Mouse (Mus musculus) CH12.LX (cell line): ENCODE measurements around the gene Scly. TPM values are rescaled to one million over a fixed set of nuclear protein-coding genes. Genes with fewer than 3 reads are reported as not detected.

Experiments
- DNase-seq: peaks from one replicate; pipeline ENCODE4 v3.0.0-alpha.2; 2013; ENCODE audit errors: extremely low read depth
- H3K27ac ChIP-seq: 2 replicates; pipeline ENCODE4 v1.5.1; 2012; ENCODE audit warnings: low read depth, mild to moderate bottlenecking, control low read depth, moderate library complexity; ENCODE audit not compliant: insufficient read depth
- H3K27me3 ChIP-seq: replicated peaks from 2 replicates; pipeline ENCODE3; 2012; ENCODE audit warnings: inconsistent platforms
- H3K36me3 ChIP-seq, 2 experiments: replicated peaks in 1 of 2; 2 replicates each; pipeline versions ENCODE3 to v1.6.1; 2012; ENCODE audit warnings: inconsistent platforms in 1 of 2, low read length in 1 of 2, mild to moderate bottlenecking in 1 of 2, mixed read lengths in 1 of 2, moderate library complexity in 1 of 2; ENCODE audit not compliant: control insufficient read depth in 1 of 2, insufficient read depth in 1 of 2
- H3K4me1 ChIP-seq, 2 experiments: 2 replicates each; pipeline ENCODE4 v1.6.1; 2012; ENCODE audit warnings: inconsistent platforms in 1 of 2, moderate library complexity in 1 of 2; ENCODE audit not compliant: insufficient read depth in 2 of 2, control insufficient read depth in 1 of 2
- H3K4me2 ChIP-seq: 2 replicates; pipeline ENCODE4 v1.6.1; 2012; ENCODE audit warnings: low read depth, mild to moderate bottlenecking, control low read depth; ENCODE audit not compliant: poor library complexity, insufficient read depth, severe bottlenecking
- H3K4me3 ChIP-seq, 3 experiments: fragments of 150-350 bp in 1 of 3; sonication (generic) in 1 of 3; replicated peaks in 1 of 3; 2 replicates each; pipeline versions ENCODE3 to v1.5.1; 2011 to 2012; ENCODE audit warnings: low read depth in 2 of 3, low read length in 2 of 3, mild to moderate bottlenecking in 2 of 3, moderate library complexity in 2 of 3, control low read depth in 1 of 3, improper control_type of control experiment in 1 of 3, inconsistent platforms in 1 of 3, mixed read lengths in 1 of 3; ENCODE audit not compliant: poor library complexity in 1 of 3
- H3K79me2 ChIP-seq: replicated peaks from 2 replicates; pipeline ENCODE4 v1.6.1; 2012; ENCODE audit warnings: mild to moderate bottlenecking, moderate library complexity; ENCODE audit not compliant: control insufficient read depth, poor library complexity, insufficient read depth, severe bottlenecking; ENCODE audit errors: extremely low read depth
- H3K9ac ChIP-seq: 2 replicates; pipeline ENCODE4 v1.6.1; 2012; ENCODE audit warnings: low read depth, mild to moderate bottlenecking, control low read depth, moderate library complexity; ENCODE audit not compliant: insufficient read depth
- H3K9me3 ChIP-seq: replicated peaks from 2 replicates; pipeline ENCODE3; 2012; ENCODE audit warnings: low read length, inconsistent platforms, mixed read lengths
- BHLHE40 ChIP-seq: IDR thresholded peaks from 2 replicates; pipeline ENCODE4 v1.6.1; 2011; ENCODE audit warnings: mild to moderate bottlenecking, low read depth, low read length, improper control_type of control experiment
- ELF1 ChIP-seq: IDR thresholded peaks from 2 replicates; pipeline ENCODE4 v1.6.1; 2014; ENCODE audit warnings: low read depth, mild to moderate bottlenecking, inconsistent platforms, low read length, improper control_type of control experiment
- HCFC1 ChIP-seq: IDR thresholded peaks from 2 replicates; pipeline ENCODE4 v1.6.1; 2012; ENCODE audit warnings: low read depth, mild to moderate bottlenecking, inconsistent platforms, low read length, improper control_type of control experiment
- KAT2A ChIP-seq: IDR thresholded peaks from 2 replicates; pipeline ENCODE4 v1.6.1; 2012; ENCODE audit warnings: low read length, improper control_type of control experiment, inconsistent platforms; ENCODE audit not compliant: insufficient replicate concordance
- MAFK ChIP-seq: IDR thresholded peaks from 2 replicates; pipeline ENCODE4 v1.6.1; 2011; ENCODE audit warnings: low read length, improper control_type of control experiment; ENCODE audit not compliant: insufficient replicate concordance
- MAX ChIP-seq: IDR thresholded peaks from 2 replicates; pipeline ENCODE4 v1.6.1; 2011; ENCODE audit warnings: low read length, improper control_type of control experiment
- MXI1 ChIP-seq: IDR thresholded peaks from 2 replicates; pipeline ENCODE4 v1.6.1; 2011; ENCODE audit warnings: mild to moderate bottlenecking, low read depth, low read length, improper control_type of control experiment
- MYC ChIP-seq: IDR thresholded peaks from 2 replicates; pipeline ENCODE4 v1.6.1; 2011; ENCODE audit warnings: low read depth, mild to moderate bottlenecking, improper control_type of control experiment, low read length
- NELFE ChIP-seq: IDR thresholded peaks from 2 replicates; pipeline ENCODE4 v1.6.1; 2011; ENCODE audit warnings: low read depth, low read length, improper control_type of control experiment
- POLR2A ChIP-seq: IDR thresholded peaks from 2 replicates; pipeline ENCODE4 v1.6.1; 2011; ENCODE audit warnings: low read depth, mild to moderate bottlenecking, improper control_type of control experiment, low read length
- SMC3 ChIP-seq: IDR thresholded peaks from 2 replicates; pipeline ENCODE4 v1.6.1; 2011; ENCODE audit warnings: low read depth, low read length, improper control_type of control experiment
- TBP ChIP-seq: conservative IDR thresholded peaks from 2 replicates; pipeline ENCODE4 v1.6.1; 2011; ENCODE audit warnings: low read depth, low read length, improper control_type of control experiment
- UBTF ChIP-seq: IDR thresholded peaks from 2 replicates; pipeline ENCODE4 v1.6.1; 2012; ENCODE audit warnings: low read depth, mild to moderate bottlenecking, inconsistent platforms, low read length, improper control_type of control experiment, moderate library complexity
- USF2 ChIP-seq: conservative IDR thresholded peaks from 2 replicates; pipeline ENCODE4 v1.6.1; 2011; ENCODE audit warnings: low read depth, low read length, improper control_type of control experiment
- ZC3H11A ChIP-seq: IDR thresholded peaks from 2 replicates; pipeline ENCODE4 v1.6.1; 2012; ENCODE audit warnings: low read depth, mild to moderate bottlenecking, inconsistent platforms, low read length, improper control_type of control experiment
- ZNF384 ChIP-seq: IDR thresholded peaks from 2 replicates; pipeline ENCODE4 v1.6.1; 2012; ENCODE audit warnings: low read depth, low read length, improper control_type of control experiment, inconsistent platforms
- dilution Hi-C: fragments of 300-500 bp; cut with MboI; formaldehyde crosslinking; loops from 2 replicates; pipeline ENCODE4 v1.14.3; 2020; ENCODE audit warnings: low sequenced_read_pairs; ENCODE audit not compliant: extremely low pct_unique_long_range_greater_than_20kb, extremely low pct_ligation_motif_present
- in situ Hi-C: fragments of 300-500 bp; cut with MboI; formaldehyde crosslinking; loops from 3 replicates; pipeline ENCODE4 v1.14.3; 2019; ENCODE audit warnings: low sequenced_read_pairs, low pct_ligation_motif_present, low pct_unique_long_range_greater_than_20kb, mixed read lengths
- polyA plus RNA-seq: library from polyadenylated mRNA; unstranded; fragments of >175 nt; gene quantifications from 2 replicates; pipeline ENCODE4 v1.2.1, GENCODE M21; 2012; ENCODE audit warnings: low read depth; ENCODE audit not compliant: insufficient read length
- total RNA-seq, 2 experiments: library from RNA; depleted of rRNA; stranded (reverse); fragments of 300-350 nt in 1 of 2; fragments of >200 nt in 1 of 2; gene quantifications; 2 replicates each; pipeline ENCODE4 v1.2.3; 2012 to 2014

Gene Scly
- total and polyA plus RNA-seq, 3 experiments = 15.8 to 71.2 (median 25.6) TPM

DNA sequence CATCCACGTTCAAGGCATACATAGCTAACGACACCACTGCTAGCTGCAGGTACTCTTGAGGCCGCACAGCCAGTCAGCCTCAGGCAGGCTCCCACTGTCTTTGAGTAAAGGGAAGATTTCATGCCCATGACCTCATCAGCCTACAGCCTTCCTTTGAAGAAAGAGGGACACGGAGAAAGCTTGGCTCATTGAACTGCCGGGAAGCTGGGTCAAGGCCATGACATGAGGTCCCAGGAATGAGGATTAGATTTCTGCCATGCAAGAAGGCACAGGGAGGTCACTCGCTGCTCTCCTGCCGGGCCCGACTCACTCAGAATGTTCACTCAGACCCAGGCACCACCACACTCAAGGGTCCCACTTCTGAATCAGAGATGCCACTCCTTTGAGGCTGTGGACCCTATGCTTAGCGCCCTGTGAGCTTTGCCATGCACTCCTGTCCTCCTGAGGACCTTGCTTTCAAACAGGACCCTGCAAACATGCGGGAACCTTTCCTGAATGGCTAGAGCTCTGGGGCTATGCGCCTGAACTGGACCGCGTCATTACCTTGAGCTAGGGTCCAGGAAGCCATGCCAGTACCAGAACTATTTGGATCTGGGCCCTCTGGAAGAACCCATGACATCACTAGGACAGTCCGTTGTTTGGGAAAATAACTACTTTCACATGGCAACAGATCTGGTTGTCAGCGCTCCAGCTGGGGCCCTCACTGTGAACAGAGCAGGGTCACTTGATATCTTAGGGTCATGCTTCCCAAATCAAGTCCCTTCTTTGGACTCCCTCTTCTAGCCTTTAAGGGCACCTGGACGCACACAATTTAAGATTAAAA, 66.9 kb downstream of the Scly start:
- Histone ChIP-seq H3K36me3 (peaks cover 4 to 20% of the 10 kb centered on the region in 2 experiments), H3K4me2 (no peak overlapping the region), H3K27me3 (no peaks in the 10 kb centered on the region), H3K4me3 (no peak overlapping the region), H3K9me3 (peaks cover 13% of the 10 kb centered on the region), H3K9ac (no peak overlapping the region), H3K4me1 (peaks cover 5 to 8% of the 10 kb centered on the region in 2 experiments; a peak in 3 of 4 replicates), H3K27ac (no peak overlapping the region), H3K79me2 (no peaks in the 10 kb centered on the region)
- dilution Hi-C loops (no loop called here), in situ Hi-C loops (no loop called here)
- DNase-seq = no peak
- TF ChIP-seq POLR2A (no peak), HCFC1 (no peak), NELFE (no peak), KAT2A (no peak), ZNF384 (no peak), MAX (no peak), UBTF (no peak), TBP (no peak), ELF1 (no peak), USF2 (no peak)

GRCm38 (mm10) chr1:91365816-91366214, 67.7 kb downstream of the Scly start:
- H3K27me3 ChIP-seq = no peaks in the 10 kb centered on the region
- H3K79me2 ChIP-seq = no peaks in the 10 kb centered on the region
- peaks cover 13% of the 10 kb centered on the region for H3K9me3 ChIP-seq
- no peak for DNase-seq
- H3K4me3 ChIP-seq = no peak overlapping the region
- dilution Hi-C loops = no loop called here
- H3K36me3 ChIP-seq = peaks cover 12 to 28% of the 10 kb centered on the region in 2 experiments
- H3K27ac ChIP-seq = no peak overlapping the region
- in situ Hi-C loops = no loop called here
- H3K4me2 ChIP-seq = peak overlapping the region; percentile 53
- peak overlapping the region; percentile 4; the same call in 1 of the 2 replicates for H3K9ac ChIP-seq
- peaks cover 5 to 8% of the 10 kb centered on the region in 2 experiments; a peak in 3 of 4 replicates for H3K4me1 ChIP-seq
- TF ChIP-seq POLR2A (no peak), MYC (no peak), ZC3H11A (no peak), MAFK (no peak), SMC3 (no peak), MXI1 (no peak), BHLHE40 (no peak)
